Mouse (Mus musculus): ENCODE measurements around the gene Evc2. TPM values are rescaled to one million over a fixed set of nuclear protein-coding genes. Genes with fewer than 3 reads are reported as not detected.

Gene Evc2
- total RNA-seq (2021), result 10 to 100 TPM; 15.1 to 19.1 TPM
- long read RNA-seq, experiment 1, full-length matches to known transcripts, result 9 of 20 reads
- long read RNA-seq, experiment 1, partial matches to known transcripts, result 0 of 20 reads
- long read RNA-seq, experiment 1, other reads (novel, unspliced or antisense), result 11 of 20 reads
- long read RNA-seq, experiment 2, full-length matches to known transcripts, result 4 of 10 reads
- long read RNA-seq, experiment 2, partial matches to known transcripts, result 0 of 10 reads
- long read RNA-seq, experiment 2, other reads (novel, unspliced or antisense), result 6 of 10 reads

DNA sequence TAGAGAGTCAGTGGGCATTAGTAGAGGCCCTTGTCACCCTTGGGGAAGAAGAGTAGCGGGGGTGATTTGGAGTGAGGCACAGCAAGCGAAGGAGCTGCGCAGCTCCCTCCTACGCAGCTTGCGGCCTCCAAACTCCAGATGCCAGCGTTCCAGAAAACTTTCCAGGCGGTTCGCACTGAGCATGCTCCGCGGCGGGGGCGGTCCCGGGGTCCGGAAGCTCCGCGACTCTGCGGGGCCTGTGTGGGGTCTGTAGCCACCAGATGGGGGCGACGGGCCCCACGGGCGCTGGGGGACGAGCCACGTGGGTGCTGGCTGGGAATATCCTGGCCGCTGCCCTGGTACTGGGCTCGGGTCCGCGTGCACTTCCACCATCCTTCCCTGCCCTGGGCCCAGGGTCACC lies at the start of gene Evc2:
Evc2 (plus strand) TSS at position 212 of the 400 bp plus-strand sequence.
- peak; percentile 84 to 89 for DNase-seq

- peak; percentile 35 to 51 for DNase-seq
Observed at GRCm38 (mm10) chr5:37289236-37289635, 49.1 kb upstream of the Evc2 start.

- peak in 1 of 2 experiments; percentile 8 for DNase-seq
Observed at GRCm38 (mm10) chr5:37290983-37291382, 47.3 kb upstream of the Evc2 start.

GRCm38 (mm10) chr5:37296717-37297116 lies 41.6 kb upstream of the Evc2 start:
- no peak for DNase-seq

DNA sequence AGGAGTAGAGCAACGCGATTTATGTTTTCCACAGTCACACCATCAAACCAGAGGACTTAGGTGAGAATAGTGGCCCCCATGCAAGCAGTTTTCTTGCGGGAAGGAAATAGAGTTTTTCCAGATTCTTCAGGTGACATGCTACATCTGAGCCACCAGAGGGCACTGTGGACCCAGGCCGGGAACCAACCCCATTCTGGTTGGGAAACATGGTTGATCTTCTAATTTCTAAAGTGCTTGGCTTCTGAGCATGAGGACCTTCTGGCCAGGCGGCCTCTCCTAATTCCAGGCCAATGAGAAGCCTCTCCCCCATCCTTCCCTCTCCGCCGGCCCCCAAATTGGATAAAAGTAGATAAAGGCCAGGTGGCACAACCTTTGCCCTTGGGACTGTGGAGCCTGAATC lies 39.9 kb upstream of the Evc2 start:
- peak; percentile 48 to 53 for DNase-seq

DNA sequence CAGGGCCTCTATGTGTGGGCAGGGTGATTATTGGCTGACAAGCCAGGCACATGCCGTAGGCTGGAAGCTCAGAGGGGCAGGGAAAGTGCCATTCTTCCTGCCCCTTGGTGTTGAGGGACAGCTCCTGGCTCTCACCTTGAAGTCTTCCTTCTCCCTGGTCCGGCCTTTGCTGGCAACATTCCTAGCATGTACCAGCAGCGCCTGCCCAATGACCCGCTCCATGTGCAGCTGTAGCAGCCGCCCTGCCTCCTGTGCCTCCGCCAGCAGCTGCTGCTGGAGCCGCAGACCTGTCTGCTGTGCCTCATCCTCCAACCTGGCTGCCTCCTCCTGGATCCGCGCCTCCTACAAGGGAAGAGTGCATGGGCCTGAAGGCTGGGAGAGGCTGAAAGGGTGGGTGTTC lies 28.3 kb upstream of the Evc2 start:
- DNase-seq, result no peak

- DNase-seq, result no peak
Observed at GRCm38 (mm10) chr5:37312980-37313722, 25.1 kb upstream of the Evc2 start.

GRCm38 (mm10) chr5:37318715-37319114 lies 19.6 kb upstream of the Evc2 start:
- no peak for DNase-seq

DNA sequence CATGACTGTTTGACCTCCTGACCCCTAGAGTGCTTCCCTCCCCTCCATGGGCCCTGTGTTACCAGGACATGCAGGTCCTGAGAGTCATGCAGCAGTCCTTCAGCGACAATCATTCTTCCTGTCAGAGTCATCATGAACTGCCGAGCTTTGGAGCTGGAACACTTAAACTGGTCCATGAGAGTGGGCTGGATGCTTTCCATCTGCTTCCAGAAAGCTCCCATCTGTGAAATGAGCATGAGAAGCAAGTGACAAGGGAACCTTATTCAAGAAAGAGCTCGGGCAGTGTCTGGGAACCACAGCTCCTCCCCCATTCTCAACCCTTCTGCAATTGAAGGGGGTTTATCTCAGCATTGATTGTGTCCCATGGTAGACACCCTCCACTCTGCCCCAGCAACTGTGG lies 18.1 kb upstream of the Evc2 start:
- DNase-seq, result no peak

- DNase-seq, result no peak
Observed at GRCm38 (mm10) chr5:37320761-37321160, 17.5 kb upstream of the Evc2 start.

- no peak for DNase-seq
Observed at GRCm38 (mm10) chr5:37326675-37327074, 11.6 kb upstream of the Evc2 start.

DNA sequence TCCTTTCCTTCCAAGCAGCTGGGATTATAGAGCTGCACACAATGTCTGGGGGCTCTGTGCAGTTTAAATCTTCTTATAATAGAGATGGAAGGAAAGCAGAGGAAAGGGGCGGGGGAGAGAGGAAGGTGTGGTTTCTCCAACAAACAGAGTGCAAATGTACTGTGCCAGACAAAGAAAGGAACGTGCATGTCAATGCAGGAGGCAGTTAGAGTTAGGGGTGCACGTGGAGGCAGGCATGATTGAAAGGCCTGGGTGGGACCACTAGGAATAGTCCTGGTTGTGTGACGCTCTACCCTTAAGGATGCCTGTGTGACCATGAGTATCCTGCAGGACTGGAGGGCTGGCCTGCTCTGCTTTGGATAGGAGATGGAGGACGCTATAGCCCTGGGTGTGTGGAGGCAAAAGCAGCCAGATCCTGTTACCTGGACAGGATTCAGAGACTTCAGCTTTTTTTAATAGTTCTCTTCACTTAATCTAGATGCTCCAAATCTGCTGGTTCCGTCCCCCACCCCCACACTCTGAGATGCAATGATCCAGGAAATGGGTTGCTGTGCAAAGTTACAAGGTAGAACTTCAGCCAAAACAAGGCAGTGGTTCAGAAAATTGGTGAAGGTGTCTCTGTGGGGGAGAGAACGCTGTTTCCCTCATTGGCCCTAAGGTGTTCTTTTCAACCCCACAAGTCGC lies 7.7 kb upstream of the Evc2 start:
- no peak for DNase-seq

DNA sequence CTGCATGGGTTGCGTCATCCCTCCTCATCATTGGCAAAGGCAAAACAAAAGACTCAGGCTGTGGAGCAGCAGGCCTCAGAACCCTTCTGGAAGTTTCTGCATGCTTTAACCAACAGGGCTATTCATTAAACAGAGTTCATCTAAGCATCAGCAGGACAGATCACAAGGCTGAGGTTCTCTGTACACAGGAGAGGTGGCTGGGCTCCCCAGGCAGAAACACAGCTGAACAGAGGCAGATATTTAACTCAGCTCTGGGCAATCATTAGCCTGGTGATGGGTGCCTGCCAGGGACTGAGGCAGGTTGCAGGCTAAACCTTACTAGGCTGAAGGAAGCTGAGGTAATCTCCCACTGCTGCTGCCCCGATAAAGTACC lies 7.2 kb upstream of the Evc2 start:
- no peak for DNase-seq

DNA sequence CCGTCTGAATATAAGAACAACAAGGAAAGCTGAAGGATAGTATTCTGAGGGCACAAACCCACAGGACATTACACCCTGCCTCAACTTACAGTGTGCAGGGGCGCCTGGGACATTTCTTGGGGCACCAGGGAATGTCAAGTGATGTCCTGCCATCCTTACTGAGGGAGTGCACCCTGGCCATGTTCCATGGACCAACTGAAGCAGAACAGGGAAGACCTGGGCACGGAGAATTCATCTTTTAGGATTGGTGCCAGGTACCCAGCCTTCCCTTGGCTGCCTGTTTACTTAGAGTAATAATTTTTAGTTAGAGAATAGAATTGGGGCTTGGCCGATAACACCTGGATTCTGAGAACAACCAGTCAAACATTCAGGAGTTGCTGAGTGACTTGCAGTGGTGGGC lies 6.2 kb upstream of the Evc2 start:
- DNase-seq, result no peak

- no peak for DNase-seq
Observed at GRCm38 (mm10) chr5:37335061-37335460, 3.2 kb upstream of the Evc2 start.

GRCm38 (mm10) chr5:37336485-37337105 lies 1.7 kb upstream of the Evc2 start, which contains the start of gene Evc:
Gene Evc, minus strand, starts transcription at chr5:37336894.
- peak; percentile 80 to 87 for DNase-seq

DNA sequence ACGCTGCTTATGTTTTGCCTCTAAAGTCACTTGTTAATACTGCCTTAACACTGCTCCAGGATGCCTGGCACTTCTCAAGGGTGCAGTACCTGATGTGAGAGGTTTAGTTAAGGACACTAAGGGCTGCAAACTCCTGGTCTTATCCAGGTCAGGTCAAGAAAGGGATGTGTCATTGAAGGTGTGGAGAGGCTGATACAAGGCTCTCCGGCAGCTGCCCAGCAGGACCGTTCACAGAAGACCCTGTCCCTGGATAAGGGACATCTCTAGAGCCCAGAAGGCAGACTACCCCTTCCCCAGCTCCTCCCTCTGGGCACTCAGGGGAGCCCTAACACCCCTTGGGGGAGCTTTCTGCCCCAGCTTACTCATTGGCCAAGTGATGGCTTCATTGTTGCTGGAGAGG lies 603 bp upstream of the Evc2 start:
- DNase-seq, result peak in 1 of 2 experiments; percentile 18

DNA sequence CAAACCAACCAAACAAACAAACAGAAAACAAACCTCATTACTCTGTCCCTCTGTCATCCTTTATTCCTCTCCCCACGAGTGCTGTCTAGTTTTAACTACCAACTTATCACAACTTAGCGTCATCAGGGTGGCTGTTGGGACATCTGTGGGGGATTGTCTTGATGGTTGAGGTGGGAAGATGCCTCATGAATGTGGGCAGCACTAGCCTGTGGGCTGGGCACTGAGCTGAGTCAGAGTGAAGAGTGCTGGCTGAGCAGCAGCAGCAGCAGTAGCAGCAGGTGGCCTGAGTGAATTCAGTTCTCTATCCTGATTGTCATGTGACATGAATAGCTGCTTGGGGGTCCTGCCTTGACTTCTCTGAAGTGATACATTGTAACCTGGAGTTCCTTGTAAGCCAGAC lies 5.7 kb downstream of the Evc2 start:
- DNase-seq, result no peak

DNA sequence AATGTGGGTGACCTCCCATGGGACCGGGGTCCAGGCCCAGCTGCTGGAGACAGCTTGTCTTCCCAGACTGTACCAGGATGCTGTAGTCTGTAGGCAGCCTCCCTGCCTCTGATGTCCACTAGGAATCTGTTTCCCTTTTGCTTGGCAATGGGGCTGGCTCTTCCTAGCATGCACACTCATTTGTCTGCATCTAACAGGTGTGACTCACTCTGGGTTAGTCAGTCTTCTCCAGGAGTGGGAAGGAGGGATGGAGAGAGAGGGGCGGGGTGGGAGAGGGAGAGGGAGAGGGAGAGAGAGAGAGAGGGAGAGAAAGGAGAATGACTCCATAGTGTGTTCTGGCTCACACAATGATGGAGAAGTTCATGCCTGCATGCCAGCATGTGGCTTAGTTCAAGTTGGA lies 13.5 kb downstream of the Evc2 start:
- DNase-seq, result no peak

GRCm38 (mm10) chr5:37354385-37354784 lies 16.1 kb downstream of the Evc2 start:
- DNase-seq, result peak; percentile 63 to 70

DNA sequence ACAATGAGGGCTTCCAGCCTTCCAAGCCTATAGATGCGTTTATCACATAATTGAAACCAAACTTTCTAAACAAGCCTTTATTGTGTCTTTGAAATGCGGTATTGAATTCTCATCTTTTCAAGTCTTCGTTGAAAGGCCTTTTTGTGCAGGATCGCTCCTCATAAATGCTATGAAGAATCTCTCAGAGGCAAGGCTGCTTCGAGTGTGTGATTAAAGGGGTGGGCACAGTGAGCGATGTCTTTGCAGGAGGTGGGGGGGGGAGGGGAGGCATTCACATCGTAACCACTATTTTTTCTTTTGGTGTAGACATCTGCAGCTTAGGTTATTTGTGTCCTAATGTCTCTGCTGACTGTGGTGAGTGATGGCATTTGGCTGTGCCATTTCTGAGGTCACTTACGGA lies 17.7 kb downstream of the Evc2 start:
- no peak for DNase-seq

DNA sequence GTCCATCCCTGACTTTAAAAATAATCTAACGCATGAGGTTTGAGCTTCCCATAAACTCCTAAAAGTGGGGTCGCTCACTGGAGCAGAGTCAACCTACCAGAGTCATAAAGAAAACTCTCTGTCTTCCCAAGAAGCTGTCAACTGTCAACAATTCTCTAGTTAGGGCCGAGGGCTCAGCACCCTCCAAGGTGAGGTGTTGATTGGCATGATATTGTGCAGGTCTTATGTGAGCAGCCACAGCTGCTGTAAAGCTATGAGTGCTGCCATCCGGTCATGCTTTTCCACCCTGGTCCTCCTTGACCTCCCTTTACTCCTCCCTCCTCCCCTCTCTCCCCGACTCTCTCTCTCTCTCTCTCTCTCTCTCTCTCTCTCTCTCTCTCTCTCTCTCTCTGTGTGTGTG lies 24.3 kb downstream of the Evc2 start:
- DNase-seq, result no peak

DNA sequence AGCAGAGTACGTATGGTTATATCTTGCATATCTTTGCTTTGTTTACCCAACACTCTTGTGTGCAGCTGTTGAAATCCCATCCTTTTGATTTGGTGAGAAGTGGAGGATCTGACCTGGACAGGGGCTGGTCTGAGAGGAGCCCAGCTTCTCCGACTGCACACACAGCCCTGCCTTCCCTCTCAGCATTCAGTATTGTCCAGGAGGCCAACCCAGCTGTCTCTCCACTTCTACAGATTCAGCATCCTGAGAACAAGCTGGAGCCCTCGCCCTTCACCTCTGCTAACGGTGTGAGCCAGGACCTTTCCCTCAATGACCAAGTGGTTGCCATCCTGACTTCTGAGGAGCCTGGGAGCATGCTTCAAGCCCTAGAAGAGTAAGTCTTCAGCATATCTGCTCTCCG lies 25.0 kb downstream of the Evc2 start:
- no peak for DNase-seq

All from adrenal gland, postnatal 36 days (tissue).